Mouse (Mus musculus): ENCODE measurements around the gene Tfeb. TPM values are rescaled to one million over a fixed set of nuclear protein-coding genes. Genes with fewer than 3 reads are reported as not detected.
A peak's percentile ranks its signal among the peaks of the same experiment; 100 is the strongest.

Gene Tfeb
- 1 to 10 TPM; 5.2 to 5.7 TPM for polyA plus RNA-seq (2017; shearing (Covaris generic))

DNA sequence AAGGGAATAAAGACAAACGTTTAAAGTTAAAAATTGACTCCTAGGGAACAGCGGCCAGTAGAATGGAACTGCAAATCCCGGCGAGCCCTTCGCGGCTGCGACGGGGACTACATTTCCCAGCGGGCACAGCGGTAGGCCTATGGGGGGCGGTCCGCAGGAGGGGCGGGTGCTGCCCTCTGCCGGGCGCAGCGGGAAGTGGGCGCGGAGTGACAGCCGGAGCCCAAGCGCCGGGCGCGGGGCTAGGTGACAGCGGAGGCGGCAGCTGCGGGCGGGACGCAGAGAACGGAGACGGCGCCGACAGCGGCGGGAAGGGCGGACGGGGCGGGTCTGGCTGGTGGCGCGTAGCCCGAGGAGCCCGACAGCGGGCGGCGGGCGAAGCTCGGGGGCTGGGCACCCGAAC, at the start of gene Tfeb:
Gene Tfeb, plus strand, starts transcription at position 175 of the 400 bp plus-strand sequence.
- peak; percentile 81 for ATAC-seq

GRCm38 (mm10) chr17:47687409-47688343, 49.2 kb upstream of the Tfeb start:
- peak; percentile 96 for ATAC-seq

- ATAC-seq, result no peak
Observed at GRCm38 (mm10) chr17:47688344-47688607, 48.6 kb upstream of the Tfeb start, which contains the start of gene Tomm6. Gene Tomm6, minus strand, starts transcription at chr17:47688386.

- peak; percentile 10 for ATAC-seq
Observed at GRCm38 (mm10) chr17:47688608-47689575, 47.9 kb upstream of the Tfeb start, which contains the start of gene Frs3. Gene Frs3, plus strand, starts transcription at chr17:47689030.

DNA sequence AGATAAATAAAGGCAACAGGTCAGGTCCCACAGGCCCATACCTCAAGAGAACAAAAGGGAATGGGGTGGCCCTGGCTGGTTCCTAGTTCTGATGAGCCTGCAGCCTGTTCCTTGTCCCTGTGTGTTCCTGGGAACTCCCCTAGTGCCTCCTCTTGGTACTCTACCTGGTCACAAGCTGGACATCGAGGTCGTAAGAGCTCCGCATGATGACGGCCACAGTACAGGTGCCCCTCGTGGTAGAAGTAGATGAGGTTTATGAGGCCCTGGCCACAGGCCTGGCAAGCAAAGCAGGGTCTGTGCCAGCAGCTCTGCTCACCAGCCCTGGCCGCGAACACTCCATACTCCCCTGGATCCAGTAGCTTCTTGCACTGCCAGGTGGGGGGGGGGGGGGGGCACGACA, 46.9 kb upstream of the Tfeb start:
- no peak for ATAC-seq

DNA sequence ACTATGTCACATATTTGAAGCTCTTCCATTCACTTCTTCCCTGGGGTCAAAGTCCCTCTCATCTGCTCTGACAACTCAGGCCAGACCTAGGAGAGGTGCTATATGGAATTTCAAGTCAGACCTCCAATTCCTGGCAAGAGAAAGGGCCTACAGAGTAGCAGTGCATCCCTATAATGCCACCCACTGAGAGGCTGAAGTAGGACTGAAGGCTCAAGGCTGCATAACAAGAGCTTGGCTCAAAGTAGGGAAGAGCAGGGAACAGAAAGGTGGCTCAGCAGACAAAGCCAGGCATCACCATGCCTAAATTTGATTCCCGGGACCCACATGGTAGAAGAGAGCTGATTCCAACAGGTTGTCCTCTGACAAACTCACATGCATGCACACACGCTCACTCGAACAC, 45.2 kb upstream of the Tfeb start:
- no peak for ATAC-seq

GRCm38 (mm10) chr17:47693671-47694441, 43.0 kb upstream of the Tfeb start:
- no peak for ATAC-seq

GRCm38 (mm10) chr17:47694442-47694502, 42.6 kb upstream of the Tfeb start, which contains the start of gene Gm21981:
Gene Gm21981, minus strand, starts transcription at chr17:47694455.
- no peak for ATAC-seq

- peak; percentile 98 for ATAC-seq
Observed at GRCm38 (mm10) chr17:47694503-47695336, 42.1 kb upstream of the Tfeb start, which contains the start of gene Prickle4. Gene Prickle4, minus strand, starts transcription at chr17:47694736.

DNA sequence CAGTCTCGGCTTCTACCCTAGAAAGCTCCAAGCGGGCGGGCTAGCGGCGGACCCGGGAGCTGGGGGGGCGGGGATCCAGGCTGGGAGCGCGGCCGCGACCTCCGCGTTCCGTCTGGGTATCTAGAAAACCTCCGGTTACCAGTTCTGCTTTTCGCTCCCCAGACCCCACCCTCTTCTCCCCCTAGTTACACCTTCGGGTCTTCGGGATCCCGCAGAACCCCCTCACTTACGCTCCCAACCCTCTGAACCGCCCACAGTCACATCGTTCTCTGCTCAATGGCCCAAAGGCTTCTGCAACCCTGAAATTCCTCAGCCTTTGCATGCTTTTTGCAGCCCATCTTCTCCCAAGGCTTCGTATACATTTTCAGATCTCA, 41.5 kb upstream of the Tfeb start:
- no peak for ATAC-seq

- no peak for ATAC-seq
Observed at GRCm38 (mm10) chr17:47698156-47698555, 38.7 kb upstream of the Tfeb start.

- ATAC-seq, result no peak
Observed at GRCm38 (mm10) chr17:47699055-47699454, 37.8 kb upstream of the Tfeb start.

- ATAC-seq, result no peak
Observed at GRCm38 (mm10) chr17:47701793-47702192, 35.0 kb upstream of the Tfeb start.

- ATAC-seq, result no peak
Observed at GRCm38 (mm10) chr17:47702548-47703345, 34.1 kb upstream of the Tfeb start.

DNA sequence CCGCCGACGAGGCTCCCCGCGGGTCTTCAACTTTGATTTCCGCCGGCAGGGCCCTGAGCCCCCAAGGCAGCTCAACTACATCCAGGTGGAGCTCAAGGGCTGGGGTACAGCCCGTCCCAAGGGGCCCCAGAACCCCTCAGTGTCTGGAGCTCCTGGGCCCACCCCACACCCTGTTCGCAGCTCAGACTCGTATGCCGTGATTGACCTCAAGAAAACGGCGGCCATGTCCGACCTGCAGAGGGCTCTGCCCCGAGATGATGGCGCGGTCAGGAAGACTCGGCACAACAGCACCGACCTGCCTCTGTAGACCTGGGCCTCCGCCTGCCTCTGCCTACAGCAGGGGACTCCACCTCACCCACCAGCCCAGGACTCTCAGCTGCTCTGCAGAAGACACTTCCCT, 33.3 kb upstream of the Tfeb start:
- no peak for ATAC-seq

DNA sequence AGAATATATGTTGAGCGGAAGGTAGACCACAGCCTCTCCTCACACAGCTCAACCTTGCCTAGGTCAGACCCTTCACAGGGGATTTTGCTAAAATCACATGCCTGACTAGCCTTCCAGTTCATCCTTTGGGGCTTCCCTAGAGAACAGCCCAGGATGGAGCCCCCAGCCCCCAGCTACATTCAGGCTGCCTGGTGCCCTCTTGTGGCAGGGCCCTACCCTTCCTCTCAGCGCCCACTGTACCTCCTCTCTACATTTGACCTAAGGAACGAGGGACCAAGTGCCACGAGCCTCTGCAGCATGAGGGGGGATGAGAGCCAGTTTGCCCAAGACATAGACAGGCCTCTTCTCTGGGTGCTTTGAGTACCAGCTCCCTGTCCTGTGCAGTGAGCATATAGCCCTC, 32.1 kb upstream of the Tfeb start:
- no peak for ATAC-seq

- ATAC-seq, result no peak
Observed at GRCm38 (mm10) chr17:47706196-47706595, 30.6 kb upstream of the Tfeb start.

DNA sequence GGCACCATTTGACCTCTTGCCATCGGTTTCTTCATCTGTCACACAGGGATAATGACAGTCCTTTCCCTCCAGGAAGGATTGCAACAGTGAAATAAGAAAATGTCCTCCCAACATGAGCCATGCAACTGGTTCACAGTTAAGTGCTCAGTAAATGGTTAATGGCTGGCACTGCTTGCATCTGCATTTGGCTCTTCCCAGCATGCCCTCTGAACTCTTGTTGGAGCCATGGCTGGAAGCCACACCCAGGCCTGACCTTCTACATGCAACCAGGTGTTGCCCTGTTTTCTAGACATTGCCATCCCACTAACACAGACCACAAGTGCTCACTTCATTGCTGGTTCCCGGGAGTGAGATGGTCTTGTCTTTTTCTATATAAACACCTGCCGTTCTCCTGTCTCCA, 28.9 kb upstream of the Tfeb start:
- ATAC-seq, result no peak

DNA sequence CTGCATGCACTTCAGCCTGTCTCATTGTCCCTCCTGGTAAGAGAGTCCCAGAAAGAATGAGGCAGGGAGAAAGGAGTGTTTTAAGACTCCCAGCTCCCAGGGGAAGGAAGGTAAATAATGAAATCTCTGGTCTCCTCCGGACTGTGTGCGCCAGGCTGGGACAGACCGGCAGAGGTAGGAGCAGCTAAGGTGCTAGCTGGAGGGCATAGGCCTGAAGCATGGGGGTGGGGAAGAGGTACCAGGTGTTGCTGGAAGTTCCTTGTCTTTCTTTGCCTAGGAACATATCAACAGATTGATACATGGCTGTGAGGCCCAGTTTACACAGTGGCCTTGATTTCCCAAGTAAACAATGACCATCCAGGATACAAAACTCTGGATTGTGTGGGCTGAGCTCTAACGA, 27.9 kb upstream of the Tfeb start:
- no peak for ATAC-seq

- no peak for ATAC-seq
Observed at GRCm38 (mm10) chr17:47710036-47710435, 26.8 kb upstream of the Tfeb start.

DNA sequence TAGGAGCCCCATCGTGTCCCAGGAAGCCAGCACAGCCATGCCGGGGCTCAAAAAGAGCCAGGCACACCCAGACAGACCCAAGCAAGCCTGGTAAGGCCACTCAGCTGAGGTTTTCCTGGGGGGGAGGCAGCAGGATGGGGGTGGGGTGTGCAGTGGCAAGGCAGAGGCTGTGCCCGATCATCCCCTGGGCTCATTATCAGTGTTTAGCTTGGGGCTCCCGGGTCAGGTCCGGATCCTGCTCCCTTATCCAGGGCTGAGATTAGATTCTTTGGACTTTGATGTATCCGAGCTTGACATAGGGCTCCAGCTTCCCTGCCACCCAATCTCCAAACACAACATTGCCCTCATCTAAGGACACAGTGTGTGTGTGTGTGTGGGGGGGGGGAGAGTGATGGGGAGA, 24.9 kb upstream of the Tfeb start:
- no peak for ATAC-seq

All from CD4-positive, CD25-positive, alpha-beta regulatory T cell, adult 4 months (primary cell).